Mouse (Mus musculus) retina, postnatal 7 days (tissue): Measurements from ENCODE around the gene Pcdh7.

Experiments used
- DNase-seq: peaks from one replicate; pipeline ENCODE4 v3.0.0-alpha.2; 2012; ENCODE audit warnings: low read depth, low spot score

Pcdh7 gene

DNA sequence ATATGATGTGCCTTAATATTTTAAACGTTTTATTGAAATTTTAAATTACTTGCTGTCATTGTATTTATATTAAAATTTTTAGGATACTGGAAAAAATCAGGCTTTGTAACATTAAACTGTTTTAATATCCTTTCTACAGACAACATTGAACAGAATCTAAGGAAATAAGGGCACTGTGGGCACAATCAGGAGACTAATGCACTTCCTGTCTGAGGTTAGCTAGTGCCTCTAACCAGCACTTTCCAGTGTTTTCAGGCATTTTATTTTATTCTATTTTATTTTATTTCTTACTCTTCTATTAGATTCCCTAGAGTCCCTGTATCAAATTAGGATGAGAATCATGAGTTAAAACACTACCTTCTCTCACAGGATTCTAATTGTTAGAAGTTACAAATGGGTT lies 28.1 kb downstream of the Pcdh7 start:
- no peak for DNase-seq

DNA sequence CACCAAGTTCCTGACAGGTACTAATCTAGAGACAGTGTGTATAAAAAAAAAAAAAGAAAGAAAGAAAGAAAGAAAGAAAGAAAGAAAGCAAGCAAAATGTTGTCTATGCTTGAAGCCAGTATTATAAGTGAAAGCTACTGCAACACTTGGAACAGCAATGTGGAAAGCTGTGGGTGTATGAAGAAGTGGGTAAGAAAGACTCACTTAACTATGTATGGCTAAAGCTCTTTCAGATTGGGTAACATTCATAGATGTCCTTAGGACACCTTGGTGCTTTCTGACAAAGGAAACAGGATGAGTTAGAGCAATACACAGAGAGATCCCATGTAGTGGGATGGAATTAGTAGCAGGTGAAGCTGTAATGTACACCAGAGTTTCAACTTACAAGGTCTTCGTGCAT lies 32.6 kb downstream of the Pcdh7 start:
- no peak for DNase-seq

DNA sequence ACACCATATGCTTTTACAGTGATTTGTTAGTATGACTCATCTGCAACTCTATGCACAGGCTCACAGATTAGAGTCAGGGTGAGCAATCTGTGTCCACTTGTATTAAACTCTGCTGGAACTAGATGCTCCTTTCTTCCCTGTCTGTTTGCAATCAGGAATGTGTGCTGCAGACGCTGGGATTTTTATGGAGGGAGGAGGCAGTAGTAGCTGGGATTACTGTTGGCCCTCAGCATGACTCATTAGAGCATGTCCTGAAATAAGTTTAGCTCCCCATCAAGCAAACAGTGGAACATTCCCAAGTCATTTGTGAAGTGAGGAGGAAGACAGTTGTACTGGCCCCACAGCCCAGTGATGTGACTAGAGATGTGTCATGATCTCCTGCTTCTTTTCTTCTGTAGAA lies 38.0 kb downstream of the Pcdh7 start:
- DNase-seq, result no peak

DNA sequence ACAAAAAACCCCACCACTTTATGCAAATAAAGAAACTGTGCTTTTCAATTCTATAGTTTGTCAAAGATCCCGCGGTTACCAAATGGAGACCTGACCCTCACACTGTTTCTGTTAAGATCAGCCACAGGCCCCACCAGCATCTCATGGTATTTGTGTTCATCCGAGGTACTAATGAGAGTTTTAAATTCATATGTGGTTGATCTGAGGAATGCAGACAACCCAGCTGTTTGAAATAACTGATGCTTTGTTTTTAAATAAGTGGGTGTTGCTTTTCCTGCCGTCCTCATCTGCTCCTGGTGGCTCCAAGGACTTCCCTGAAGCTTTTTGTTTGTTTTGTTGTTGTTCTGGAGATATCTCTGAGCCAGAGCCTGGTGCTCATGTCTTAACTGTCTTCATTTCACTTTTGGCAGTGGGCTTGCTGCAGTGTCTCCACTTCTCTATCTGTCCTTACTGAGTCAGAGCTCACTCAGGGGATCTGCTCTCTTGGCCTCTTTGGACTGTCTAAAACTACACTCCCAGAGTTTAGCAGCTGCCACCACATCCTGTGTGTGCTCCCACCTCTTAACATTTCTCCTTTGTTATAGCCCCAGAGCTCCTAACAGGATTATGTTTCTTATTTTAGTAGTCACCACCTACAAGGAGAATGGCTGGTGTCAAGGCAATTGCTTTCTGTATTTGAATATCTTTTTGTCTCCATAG lies 39.1 kb downstream of the Pcdh7 start:
- DNase-seq, result no peak

DNA sequence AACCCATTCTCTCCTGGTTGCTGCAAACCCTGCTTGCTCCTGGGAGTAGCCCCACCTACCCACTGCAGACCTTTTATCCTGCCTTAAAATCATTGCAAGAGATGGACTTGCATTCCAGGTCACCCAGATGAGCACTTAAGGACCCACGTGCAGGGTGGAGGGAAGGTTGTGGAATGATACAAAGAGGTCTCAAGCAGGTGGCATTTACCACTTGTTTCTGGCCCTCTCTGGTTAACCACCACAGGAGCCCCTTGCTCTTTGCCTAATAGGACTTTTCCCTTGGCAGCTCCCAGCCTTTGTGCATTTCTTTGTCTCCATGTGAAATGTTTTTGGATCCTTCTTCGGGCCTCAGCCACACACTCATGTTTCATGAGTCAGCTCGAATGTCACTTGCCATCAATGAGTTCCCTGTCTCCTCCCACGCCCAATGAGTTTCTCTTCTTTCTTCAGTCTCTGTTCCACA lies 39.7 kb downstream of the Pcdh7 start:
- no peak for DNase-seq

DNA sequence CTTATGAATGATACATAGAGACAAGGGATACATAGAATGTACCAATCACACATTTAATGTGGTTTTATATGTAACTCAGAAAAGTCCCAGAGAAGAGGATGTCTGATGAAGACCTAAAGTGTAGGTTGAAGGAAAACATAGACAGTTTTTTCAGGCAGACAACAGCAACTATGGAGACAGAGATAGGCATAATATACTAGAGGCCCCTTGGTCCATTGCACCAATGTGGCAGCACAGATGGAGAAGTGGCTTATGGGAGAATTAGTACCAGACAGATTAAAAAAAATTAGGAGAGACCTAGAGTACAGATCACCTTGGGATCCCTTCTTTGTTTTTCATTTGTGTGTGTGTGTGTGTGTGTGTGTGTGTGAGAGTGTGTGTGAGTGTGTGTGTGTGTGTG lies 41.2 kb downstream of the Pcdh7 start:
- DNase-seq, result no peak

DNA sequence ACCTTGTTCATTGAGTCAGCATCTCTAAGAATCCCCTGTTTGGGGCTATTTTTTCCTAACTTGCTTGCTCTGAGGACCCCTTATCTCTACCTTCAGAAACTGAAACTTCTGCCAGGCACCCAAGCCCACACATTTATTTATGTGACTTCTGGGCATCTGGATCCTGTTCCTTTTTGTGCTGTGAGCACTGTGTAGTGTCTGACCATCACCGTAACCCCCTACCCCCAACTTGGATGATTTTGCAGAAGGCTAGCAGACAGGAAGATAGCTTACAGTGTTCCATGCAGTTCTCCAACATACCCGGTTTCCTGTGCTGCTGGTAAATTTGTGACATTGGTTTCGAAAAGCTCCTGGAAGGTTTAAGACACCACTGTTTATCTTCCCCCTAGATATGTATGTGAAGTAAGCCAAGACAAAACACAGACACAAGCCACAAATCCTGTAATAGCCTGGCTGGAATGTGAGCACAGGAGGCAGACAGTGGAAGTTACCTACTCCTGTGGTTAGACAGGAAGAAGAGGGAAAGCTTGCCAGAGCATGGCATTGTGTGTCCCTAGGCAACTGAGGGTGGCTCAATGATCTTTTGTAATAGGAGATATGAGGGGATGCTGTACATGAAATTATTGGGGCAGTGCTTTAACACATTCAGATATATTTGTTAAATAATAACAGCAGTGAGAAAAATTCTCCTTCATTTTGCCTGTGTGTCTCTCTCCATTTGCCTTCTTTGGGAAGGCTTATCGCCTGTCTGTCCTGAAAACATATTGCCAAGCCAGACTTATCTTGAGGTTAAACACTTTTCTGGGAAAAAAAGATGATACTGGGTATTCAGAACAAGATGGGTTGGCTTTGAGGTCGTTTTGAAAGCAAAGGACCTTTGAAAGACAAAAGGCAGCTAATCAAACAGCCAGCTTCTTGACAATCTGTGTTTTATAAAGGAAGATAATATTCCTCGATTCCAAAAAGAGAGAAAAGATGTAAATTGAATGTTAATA lies 42.6 kb downstream of the Pcdh7 start:
- DNase-seq, result no peak

DNA sequence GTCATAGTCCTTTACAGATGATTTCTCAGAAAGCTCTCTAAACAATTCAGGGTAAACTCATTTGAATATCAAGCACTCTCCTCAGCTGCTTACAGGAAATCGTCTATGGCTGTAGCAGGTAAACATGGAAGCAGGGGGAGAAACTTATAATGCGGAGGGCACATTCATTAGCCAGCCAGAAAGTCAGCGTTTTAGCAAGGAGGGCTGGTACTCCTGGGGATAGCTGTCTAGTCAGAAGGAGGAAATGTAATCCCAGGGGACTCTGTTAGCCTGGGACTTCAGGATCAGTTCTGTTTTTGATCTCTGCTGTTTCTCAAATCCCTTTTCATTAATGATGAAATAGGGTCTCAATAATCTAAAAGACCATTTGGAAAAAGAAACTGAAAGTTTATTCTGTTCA lies 47.6 kb downstream of the Pcdh7 start:
- DNase-seq, result no peak

DNA sequence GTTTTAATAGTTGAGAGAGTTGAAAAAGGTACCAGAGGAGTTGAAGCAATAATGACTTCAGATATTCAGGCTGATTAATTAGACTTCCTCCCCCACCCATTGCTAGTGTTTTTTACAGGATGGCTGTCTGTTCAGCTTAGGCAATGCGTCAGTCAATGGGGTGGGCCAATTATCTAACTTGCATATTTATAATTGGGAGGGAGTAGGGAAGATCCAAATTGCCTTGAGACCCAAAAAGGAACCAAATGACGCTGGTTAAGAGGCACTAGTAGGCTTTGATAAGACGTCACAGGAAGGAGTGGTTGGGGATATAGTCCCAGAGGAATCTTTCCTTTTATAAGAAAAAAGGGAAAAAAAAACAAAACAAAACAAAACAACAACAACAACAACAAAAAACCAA lies 49.6 kb downstream of the Pcdh7 start:
- no peak for DNase-seq

DNA sequence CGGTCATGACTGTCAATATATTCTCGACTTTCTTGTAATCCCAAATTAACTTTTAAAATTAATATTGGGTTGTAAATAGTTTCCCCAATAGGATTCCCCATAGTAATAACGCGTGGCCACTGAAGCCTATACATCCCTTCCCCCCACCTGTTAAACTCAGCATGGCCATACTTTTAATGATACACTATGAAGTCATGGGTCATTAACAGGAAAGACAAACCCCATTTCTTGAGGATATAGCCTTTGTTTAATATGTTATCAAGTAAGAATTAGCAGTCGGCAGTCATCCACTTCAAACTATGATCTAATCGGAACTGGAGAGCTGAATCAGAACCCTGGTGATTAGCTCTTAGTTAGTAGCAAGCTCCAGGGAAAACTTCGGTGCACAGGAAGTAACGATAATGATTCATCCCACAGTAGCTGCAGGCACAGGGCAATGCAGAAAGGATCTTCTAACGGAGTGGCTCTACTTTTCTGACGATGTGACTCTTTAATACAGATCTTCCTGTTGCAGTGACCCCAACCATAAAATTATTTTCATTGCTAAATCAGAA lies 50.8 kb downstream of the Pcdh7 start:
- no peak for DNase-seq

DNA sequence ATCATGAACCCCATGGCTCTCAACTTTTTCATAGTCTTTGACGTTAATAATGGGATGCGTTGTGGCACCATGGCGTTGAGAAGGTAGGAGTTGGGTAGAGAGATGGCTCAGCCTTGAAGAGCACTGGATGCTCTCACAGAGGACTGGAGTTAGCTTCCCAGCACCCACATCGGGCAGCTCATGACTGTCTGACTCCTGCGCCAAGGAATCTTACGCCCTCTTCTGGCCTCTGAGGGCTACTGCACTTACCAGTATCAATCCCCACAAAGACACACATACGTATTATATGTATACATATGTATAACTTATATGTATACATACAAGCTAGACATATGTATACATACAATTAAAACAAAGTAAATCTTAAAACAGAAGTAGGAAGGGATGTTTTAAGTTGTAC lies 51.9 kb downstream of the Pcdh7 start:
- DNase-seq, result no peak

DNA sequence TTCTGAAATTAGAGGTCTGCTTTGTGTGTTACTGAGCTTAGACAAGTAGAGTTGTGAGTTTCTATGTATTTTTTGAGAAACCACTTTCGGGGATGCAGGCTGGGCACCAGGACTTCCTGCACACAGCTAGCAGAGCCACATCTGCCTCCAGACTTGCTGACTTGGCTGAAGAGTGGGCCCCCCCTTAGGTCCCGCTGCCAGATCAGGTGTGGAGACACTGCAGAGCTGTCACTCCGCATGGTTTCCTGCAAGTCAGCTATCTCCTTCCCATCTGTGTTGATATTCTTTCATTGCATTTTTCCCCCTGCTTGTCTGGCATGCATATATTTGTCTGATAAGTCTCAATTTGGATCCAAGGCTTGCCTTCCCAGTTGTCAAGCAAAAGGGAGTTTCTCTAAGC lies 52.6 kb downstream of the Pcdh7 start:
- DNase-seq, result no peak

DNA sequence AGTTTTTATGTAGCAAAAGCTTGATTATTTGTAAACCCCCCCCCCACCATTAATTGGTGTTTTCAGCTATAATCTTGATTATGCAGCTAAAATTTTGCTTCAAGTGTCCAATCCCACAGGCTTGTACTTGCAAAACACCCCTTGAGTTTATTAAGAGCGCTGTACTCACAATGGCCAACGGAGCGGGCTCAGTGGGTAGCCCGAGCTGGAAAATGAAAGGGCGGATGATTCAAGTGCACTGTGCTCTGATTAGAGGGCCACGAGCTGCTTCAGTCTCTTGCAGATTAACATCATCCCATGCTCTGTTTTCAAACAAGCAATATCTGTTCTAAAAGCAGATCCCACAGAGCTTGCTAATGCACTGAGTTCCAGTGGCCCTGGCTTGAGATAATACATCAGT lies 53.4 kb downstream of the Pcdh7 start:
- DNase-seq, result no peak

DNA sequence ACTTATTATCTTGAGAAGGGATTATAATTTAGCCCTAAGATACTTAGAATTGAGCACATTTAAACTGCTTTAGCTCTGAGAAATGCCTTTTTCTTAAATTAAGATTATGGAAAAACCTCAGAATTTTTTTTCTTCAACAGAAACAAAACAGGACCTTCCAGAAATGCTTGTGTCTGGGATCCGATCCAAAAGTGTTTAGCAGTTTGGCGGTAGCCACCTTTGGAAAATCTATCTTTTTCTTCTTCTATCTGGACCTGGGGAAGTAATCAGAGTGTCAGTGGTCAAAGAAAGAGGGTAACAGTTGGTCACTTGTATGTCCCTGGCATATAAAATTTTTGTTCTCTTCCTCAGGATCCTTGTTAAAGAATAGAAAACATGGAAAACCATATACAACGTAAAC lies 54.9 kb downstream of the Pcdh7 start:
- DNase-seq, result no peak

DNA sequence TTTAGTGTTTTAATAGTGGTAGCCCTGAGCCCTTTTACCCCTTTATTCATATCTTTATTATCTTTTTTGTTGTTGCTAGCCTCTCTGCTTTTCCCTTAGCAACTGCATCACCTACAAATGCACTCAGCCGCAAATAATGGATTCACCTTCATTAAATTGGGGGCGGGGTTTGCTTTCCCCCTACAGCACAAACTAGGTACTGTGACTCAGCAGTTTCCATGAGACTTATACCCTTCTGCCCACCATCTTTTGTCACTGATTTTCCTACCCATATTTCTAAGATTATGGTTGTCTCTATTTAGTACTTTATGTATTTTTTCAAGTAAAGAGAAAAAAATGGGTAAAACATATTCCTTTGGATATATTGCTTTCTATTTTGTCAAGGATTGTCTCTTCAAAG lies 56.7 kb downstream of the Pcdh7 start:
- DNase-seq, result no peak

DNA sequence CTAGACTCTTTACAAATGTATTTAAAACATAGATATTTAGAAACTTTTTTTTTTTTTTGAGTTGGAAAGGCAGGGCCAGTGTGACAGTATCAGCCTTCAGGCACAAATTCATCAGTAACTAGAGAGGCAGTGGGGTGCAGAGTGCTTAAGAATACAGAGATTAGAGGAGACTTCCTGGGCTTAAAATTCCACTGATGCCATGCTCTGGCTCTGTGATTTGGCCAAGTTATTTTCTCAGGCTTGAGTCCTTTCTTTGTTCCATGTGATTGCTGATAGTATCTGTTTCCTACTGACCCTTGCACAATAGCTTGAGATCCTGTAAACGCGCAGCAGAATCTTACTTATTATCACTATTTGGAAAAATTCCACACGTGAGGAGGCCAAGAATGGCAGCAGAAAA lies 60.3 kb downstream of the Pcdh7 start:
- DNase-seq, result no peak

DNA sequence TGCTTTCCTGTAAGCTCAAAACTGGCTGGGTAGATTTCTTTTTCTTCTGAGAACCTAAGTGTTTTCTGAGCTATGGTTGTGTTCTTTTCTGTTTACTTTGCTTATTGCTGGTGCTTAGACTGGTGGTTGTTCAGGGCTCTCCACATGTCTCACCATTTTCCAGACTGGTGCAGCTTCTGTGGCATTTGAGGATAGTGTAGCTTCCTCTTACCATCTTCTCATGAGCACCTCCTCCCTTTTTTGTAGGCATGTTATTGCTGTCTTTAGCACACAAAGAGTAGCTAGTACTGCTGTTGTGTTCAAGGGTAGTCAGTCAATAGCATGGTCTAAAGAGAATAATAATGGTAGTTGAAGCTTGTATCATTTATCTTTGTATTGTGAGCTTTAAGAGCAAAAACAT lies 62.2 kb downstream of the Pcdh7 start:
- no peak for DNase-seq

DNA sequence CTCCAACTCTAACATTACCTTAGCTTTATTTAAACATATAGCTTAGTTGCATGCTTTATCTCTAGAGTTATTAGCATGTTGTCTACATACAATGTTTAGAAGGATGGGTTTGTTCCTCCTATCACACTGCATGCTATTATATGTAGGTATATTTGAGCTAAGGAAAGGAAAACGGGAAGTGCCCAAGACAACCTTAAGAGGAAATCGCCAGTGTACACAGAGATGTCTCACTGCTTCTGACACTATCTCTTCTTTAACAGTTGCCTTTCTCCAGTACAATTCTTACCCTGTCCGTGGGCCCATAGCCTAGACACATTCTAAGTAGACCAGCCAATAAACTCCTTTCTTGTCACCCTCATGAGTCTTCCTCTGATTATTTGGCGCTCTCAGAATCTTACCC lies 62.8 kb downstream of the Pcdh7 start:
- DNase-seq, result no peak

DNA sequence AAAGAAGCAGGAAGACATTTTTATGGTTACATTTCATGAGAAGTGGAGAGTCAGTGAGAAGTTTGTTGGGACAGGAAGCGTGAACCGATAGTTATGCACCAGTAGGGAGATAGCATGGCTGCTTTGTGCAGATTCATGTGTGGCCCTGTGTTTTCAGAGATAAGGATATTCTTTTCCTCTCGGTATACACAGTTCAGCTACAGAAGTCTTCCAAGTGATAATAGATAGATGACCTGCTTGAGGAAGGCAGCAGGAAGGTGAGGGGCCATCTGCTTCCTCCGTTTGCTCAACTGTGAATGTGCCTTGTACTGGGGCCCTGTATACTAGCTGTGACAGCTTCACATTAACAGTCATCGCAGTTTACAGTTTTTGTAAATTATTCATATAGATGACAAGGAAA lies 64.2 kb downstream of the Pcdh7 start:
- no peak for DNase-seq

DNA sequence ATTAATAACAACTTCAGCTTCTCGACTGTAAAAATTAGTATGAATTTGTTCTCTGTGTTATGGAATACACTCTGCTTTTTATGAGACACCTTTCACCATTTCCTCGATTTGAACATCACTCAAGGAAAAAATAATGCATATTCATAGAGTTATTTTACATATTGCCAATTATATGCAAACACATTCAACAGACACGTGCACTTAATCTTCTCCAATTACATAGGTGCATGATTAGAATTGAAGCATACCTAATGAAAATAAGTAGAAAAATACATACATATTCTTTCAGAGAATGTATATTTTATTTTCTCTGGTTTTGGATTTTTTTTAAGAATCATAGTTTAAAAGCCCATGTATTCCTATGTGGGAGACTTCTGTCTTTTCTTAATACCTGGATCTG lies 64.8 kb downstream of the Pcdh7 start:
- no peak for DNase-seq

DNA sequence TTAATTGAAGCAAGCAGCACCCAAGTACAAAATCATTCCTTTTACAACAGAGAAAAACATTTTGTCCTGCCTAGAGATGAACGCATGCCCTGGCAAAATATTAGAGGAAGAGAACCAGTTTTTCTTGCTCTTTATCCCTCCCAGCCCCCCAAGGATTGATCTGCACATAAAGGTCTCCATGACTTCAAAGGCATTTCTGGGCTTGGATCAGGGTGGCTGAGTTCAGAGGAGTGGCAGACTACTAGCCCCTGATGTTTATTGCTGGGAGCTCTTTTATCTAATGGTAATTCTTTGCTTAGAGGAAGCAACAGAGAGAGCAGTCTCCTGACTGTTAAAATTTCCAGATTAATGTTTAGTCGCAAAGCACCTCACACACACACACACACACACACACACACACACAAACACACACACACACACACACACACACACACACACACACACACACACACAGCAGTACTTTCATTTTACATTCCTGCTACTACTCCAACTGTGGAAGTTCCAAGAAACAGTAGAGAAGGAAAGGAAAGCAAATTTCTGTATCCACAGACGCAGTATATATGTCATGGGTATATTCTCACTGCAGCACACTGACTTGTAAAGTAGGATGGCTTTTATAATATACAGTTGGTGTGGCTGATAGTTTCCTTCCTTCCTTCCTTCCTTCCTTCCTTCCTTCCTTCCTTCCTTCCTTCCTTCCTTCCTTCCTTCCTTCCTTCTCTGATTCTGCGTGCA lies 71.2 kb downstream of the Pcdh7 start:
- DNase-seq, result no peak

DNA sequence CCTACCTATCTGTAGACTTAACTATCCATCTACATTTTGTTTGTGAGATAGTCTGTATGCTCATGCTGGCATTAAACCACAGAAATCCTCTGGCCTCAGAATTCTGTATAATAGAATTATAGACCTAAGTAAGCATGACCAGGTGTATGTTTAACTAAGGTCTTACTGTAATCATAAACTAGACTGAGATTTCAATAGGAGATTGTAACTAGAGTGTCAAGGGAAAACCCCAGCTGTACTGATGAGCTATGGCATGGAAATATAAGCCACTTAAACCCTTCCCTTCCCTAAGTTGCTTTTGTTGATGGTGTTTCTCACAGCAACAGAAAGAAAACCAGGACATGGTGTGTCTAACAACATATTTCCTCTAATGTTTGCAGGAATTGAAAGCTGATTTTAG lies 78.6 kb downstream of the Pcdh7 start:
- no peak for DNase-seq
